Mouse (Mus musculus) limb, embryonic 14.5 days (tissue): ENCODE measurements around the gene Vma21-ps. TPM values are rescaled to one million over a fixed set of nuclear protein-coding genes. Genes with fewer than 3 reads are reported as not detected.
"Not testable (repeated sequence)": the region's sequence is repeated elsewhere in the genome, so short reads cannot be mapped to it uniquely, and the experiment has no call there.

ENCODE experiments used
- ATAC-seq: fragments of 200-750 bp; cut with Nextera tagmentation; 2 replicates; pipeline ENCODE4 v1.8.0; 2017; ENCODE audit warnings: low read depth, moderate number of reproducible peaks, moderate TSS enrichment; ENCODE audit not compliant: low FRiP score
- DNase-seq: peaks from one replicate; pipeline ENCODE4 v3.0.0-alpha.2; 2015; ENCODE audit warnings: low spot score
- H3K27ac ChIP-seq: fragments of 300-500 bp; sonication (generic); replicated peaks from 2 replicates; pipeline ENCODE4 v1.5.1; 2014; ENCODE audit warnings: low read depth, mild to moderate bottlenecking, low read length, moderate library complexity, mixed read lengths
- H3K27me3 ChIP-seq: fragments of 300-500 bp; sonication (generic); 2 replicates; pipeline ENCODE4 v1.6.1; 2014; ENCODE audit warnings: low read length, mixed read lengths; ENCODE audit not compliant: control insufficient read depth, insufficient read depth
- H3K36me3 ChIP-seq: fragments of 300-500 bp; sonication (generic); 2 replicates; pipeline ENCODE4 v1.6.1; 2014; ENCODE audit warnings: mild to moderate bottlenecking, low read length, moderate library complexity, mixed read lengths; ENCODE audit not compliant: control insufficient read depth, insufficient read depth
- H3K4me1 ChIP-seq: fragments of 300-500 bp; sonication (generic); 2 replicates; pipeline ENCODE4 v1.6.1; 2014; ENCODE audit warnings: antibody characterized with exemption, low read length, mixed read lengths; ENCODE audit not compliant: control insufficient read depth, insufficient read depth
- H3K4me2 ChIP-seq: fragments of 300-500 bp; sonication (generic); replicated peaks from 2 replicates; pipeline ENCODE4 v1.6.1; 2014; ENCODE audit warnings: low read depth, mild to moderate bottlenecking, low read length, moderate library complexity; ENCODE audit not compliant: severe bottlenecking
- H3K4me3 ChIP-seq: fragments of 300-500 bp; sonication (generic); replicated peaks from 2 replicates; pipeline ENCODE4 v1.5.1; 2014; ENCODE audit warnings: low read length
- H3K9ac ChIP-seq: fragments of 300-500 bp; sonication (generic); 2 replicates; pipeline ENCODE4 v1.6.1; 2014; ENCODE audit warnings: mild to moderate bottlenecking, low read depth, low read length, moderate library complexity; ENCODE audit not compliant: severe bottlenecking
- H3K9me3 ChIP-seq: fragments of 300-500 bp; sonication (generic); 2 replicates; pipeline ENCODE4 v1.6.1; 2016; ENCODE audit warnings: low read length; ENCODE audit not compliant: control insufficient read depth
- POLR2A ChIP-seq: fragments of 200-500 bp; IDR thresholded peaks from 2 replicates; pipeline ENCODE4 v1.8.0; 2012; ENCODE audit warnings: inconsistent platforms, mild to moderate bottlenecking, moderate library complexity, borderline replicate concordance; ENCODE audit not compliant: insufficient read depth, insufficient read length; ENCODE audit errors: extremely low read depth
- WGBS: fragments of 180-500 bp; shearing (Covaris S2); extraction: QIAGEN DNeasy Blood & Tissue Kit; methylation state at CpG from one replicate; pipeline ENCODE4 v1.1.7; 2014; 5-methylcytosine and 5-hydroxymethylcytosine counted together
- polyA plus RNA-seq, 2 experiments: library from polyadenylated mRNA; depleted of rRNA in 1 of 2; stranded (reverse) in 1 of 2; unstranded in 1 of 2; fragments of >200 nt; fragmentation: Nextera tagmentation in 1 of 2; extraction: Ambion mirVana in 1 of 2; gene quantifications; 2 replicates each; pipeline versions ENCODE4 v1.2.1 to v1.2.3; 2012 to 2014

The Vma21-ps gene
- polyA plus RNA-seq (2012; rRNA removed), result 2.4 and 4.4 TPM in 2 replicates
- 1.0 TPM in 1 of 2 replicates, not detected in the other for polyA plus RNA-seq (2014; fragmentation: Nextera tagmentation; extraction: Ambion mirVana)

DNA sequence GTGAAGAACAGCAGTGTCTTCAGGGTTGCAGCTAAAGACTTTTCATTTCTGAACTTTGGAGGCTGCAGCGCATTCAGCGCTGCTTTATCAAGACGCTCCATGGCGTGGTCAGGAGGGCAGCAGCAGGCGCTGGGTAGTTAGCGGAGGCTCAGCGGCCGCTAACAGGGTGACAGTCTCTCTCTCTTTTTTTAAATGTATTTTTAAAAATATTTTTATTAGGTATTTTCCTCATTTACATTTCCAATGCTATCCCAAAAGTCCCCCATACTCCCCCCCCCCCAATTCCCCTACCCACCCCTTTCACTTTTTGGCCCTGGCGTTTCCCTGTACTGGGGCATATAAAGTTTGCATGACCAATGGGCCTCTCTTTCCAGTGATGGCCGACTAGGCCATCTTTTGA is at the start of gene Vma21-ps:
TSS of gene Vma21-ps (minus strand) at position 101 of the 400 bp plus-strand sequence.
- not testable (repeated sequence) for H3K27ac ChIP-seq, ATAC-seq, H3K4me2 ChIP-seq, H3K9me3 ChIP-seq, DNase-seq, H3K9ac ChIP-seq, H3K4me1 ChIP-seq, H3K36me3 ChIP-seq, H3K27me3 ChIP-seq, H3K4me3 ChIP-seq
- 94% methylated on average over 10 of the region's 10 CpGs for WGBS

DNA sequence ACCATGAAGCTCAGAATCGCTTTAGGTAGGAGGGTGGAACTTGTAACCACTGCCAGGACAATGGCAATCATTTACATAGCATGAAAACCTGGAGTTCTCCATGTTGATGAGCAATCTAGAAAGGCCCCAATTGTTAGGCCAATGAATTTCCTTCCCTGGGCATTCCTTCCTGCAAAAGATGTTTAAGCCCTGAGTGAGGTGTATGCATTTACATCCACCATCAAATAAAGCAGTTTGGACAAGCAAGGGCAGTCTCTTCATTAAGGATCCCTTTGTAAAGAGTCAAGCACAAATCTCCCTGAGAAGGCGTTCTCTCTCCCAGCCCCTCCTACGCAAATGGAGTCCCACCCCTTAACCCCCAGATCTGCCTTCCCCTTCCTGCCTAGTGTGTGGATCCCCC is 46.0 kb upstream of the Vma21-ps start:
- 82% methylated on average over 3 of the region's 3 CpGs for WGBS
- no peak for ATAC-seq
- H3K4me1 ChIP-seq, result no peaks in the 10 kb centered on the region

DNA sequence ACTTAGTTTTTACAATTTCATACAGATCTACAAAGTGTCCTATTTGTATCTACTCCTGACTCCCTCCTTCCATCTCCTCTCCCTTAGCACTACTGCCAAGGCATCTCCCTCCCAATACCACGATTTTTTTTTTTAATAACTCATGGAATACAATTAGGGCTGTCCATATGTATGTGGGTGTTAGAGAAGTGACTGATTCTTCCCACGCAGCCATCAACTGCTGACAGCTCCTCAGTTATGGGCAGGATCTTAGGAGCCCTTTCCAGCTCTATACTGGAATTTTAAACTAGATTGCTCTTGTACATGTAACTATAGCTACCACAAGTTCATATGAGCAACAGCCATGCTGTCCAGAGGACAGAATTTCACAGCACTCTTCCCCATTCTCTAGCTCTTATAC is 33.6 kb upstream of the Vma21-ps start:
- no peak overlapping the region for H3K4me3 ChIP-seq
- DNase-seq (no peak), ATAC-seq (no peak)
- H3K27me3 ChIP-seq, result no peaks in the 10 kb centered on the region
- no peaks in the 10 kb centered on the region for H3K4me1 ChIP-seq
- H3K9me3 ChIP-seq, result no peaks in the 10 kb centered on the region
- no peak overlapping the region for H3K9ac ChIP-seq
- H3K4me2 ChIP-seq, result no peak overlapping the region
- no peak overlapping the region for H3K27ac ChIP-seq
- TF ChIP-seq POLR2A, result no peak
- no peaks in the 10 kb centered on the region for H3K36me3 ChIP-seq
- WGBS, result 62% methylated on average over 2 of the region's 2 CpGs

More for the DNA sequence above, 46.0 kb upstream of the Vma21-ps start:
- TF ChIP-seq POLR2A, result no peak
- Histone ChIP-seq H3K27ac (no peak overlapping the region), H3K9me3 (no peaks in the 10 kb centered on the region), H3K9ac (no peak overlapping the region), H3K4me3 (no peak overlapping the region), H3K4me2 (no peak overlapping the region), H3K36me3 (no peaks in the 10 kb centered on the region), H3K27me3 (no peaks in the 10 kb centered on the region)
- no peak for DNase-seq

GRCm38 (mm10) chr4:52526464-52526863 is 29.4 kb upstream of the Vma21-ps start:
- Histone ChIP-seq H3K4me2 (no peak overlapping the region), H3K27me3 (no peaks in the 10 kb centered on the region), H3K9me3 (no peaks in the 10 kb centered on the region), H3K36me3 (no peaks in the 10 kb centered on the region), H3K4me3 (no peak overlapping the region), H3K27ac (no peak overlapping the region), H3K4me1 (no peaks in the 10 kb centered on the region), H3K9ac (no peak overlapping the region)
- WGBS, result 54% methylated on average over 5 of the region's 5 CpGs
- no peak for ATAC-seq
- TF ChIP-seq POLR2A, result no peak
- DNase-seq, result no peak

GRCm38 (mm10) chr4:52519301-52519700 is 22.3 kb upstream of the Vma21-ps start:
- DNase-seq (no peak), ATAC-seq (no peak)
- Histone ChIP-seq H3K4me2 (no peak overlapping the region), H3K9me3 (no peaks in the 10 kb centered on the region), H3K36me3 (no peaks in the 10 kb centered on the region), H3K9ac (no peak overlapping the region), H3K27me3 (no peaks in the 10 kb centered on the region), H3K4me3 (no peak overlapping the region), H3K4me1 (no peaks in the 10 kb centered on the region), H3K27ac (no peak overlapping the region)
- 87% methylated on average over 5 of the region's 5 CpGs for WGBS
- TF ChIP-seq POLR2A, result no peak

- Histone ChIP-seq H3K27me3 (no peaks in the 10 kb centered on the region), H3K36me3 (no peaks in the 10 kb centered on the region), H3K4me3 (no peak overlapping the region), H3K4me1 (no peaks in the 10 kb centered on the region), H3K9ac (no peak overlapping the region), H3K27ac (no peak overlapping the region), H3K4me2 (no peak overlapping the region), H3K9me3 (no peaks in the 10 kb centered on the region)
- no peak for ATAC-seq
- TF ChIP-seq POLR2A, result no peak
- DNase-seq, result no peak
- WGBS, result 20% methylated on average over 4 of the region's 4 CpGs
Measured at GRCm38 (mm10) chr4:52517580-52517979, 20.5 kb upstream of the Vma21-ps start.
